Mouse (Mus musculus) olfactory bulb, adult 2 months (tissue): ENCODE data around the gene Uox. TPM values are rescaled to one million over a fixed set of nuclear protein-coding genes. Genes with fewer than 3 reads are reported as not detected.

Source experiments
- H3K27ac ChIP-seq: fragments of 200-500 bp; 2 replicates; pipeline ENCODE4 v1.5.1; 2012; ENCODE audit warnings: low read depth, low read length; ENCODE audit not compliant: insufficient read depth
- H3K4me1 ChIP-seq: fragments of 200-500 bp; 2 replicates; pipeline ENCODE4 v1.6.1; 2012; ENCODE audit warnings: low read length; ENCODE audit not compliant: control insufficient read depth, insufficient read depth
- H3K4me3 ChIP-seq: fragments of 200-500 bp; 2 replicates; pipeline ENCODE4 v1.5.1; 2012; ENCODE audit warnings: mild to moderate bottlenecking, low read depth, low read length, moderate library complexity; ENCODE audit not compliant: insufficient read depth
- CTCF ChIP-seq: fragments of 200-500 bp; IDR thresholded peaks from 2 replicates; pipeline ENCODE4 v1.5.1; 2012; ENCODE audit warnings: low read depth, mild to moderate bottlenecking, low read length, moderate library complexity; ENCODE audit not compliant: insufficient read depth
- POLR2A ChIP-seq: fragments of 200-500 bp; IDR thresholded peaks from 2 replicates; pipeline ENCODE4 v1.6.1; 2012; ENCODE audit warnings: mild to moderate bottlenecking, low read depth, low read length, moderate library complexity; ENCODE audit not compliant: insufficient read depth
- WGBS: fragments of 180-500 bp; shearing (Covaris S2); methylation state at CpG from one replicate; pipeline ENCODE4 v1.1.7; 2018; 5-methylcytosine and 5-hydroxymethylcytosine counted together
- polyA plus RNA-seq: library from polyadenylated mRNA; stranded (reverse); fragments of >200 nt; gene quantifications from 2 replicates; pipeline ENCODE4 v1.2.4, GENCODE M21; 2012; ENCODE audit warnings: low replicate concordance; ENCODE audit not compliant: missing spikeins, insufficient read depth, insufficient read length

Gene Uox
- polyA plus RNA-seq, 1 experiment: not detected

- Histone ChIP-seq H3K27ac (no peak overlapping the region), H3K4me1 (no peaks in the 10 kb centered on the region), H3K4me3 (no peak overlapping the region)
- TF ChIP-seq CTCF: no peak
- no peak for TF ChIP-seq POLR2A
- whole genome bisulfite sequencing: 71% methylated on average over 2 of the region's 2 CpGs
Measured at GRCm38 (mm10) chr3:146655111-146655577, 84.9 kb downstream of the Uox start.

DNA sequence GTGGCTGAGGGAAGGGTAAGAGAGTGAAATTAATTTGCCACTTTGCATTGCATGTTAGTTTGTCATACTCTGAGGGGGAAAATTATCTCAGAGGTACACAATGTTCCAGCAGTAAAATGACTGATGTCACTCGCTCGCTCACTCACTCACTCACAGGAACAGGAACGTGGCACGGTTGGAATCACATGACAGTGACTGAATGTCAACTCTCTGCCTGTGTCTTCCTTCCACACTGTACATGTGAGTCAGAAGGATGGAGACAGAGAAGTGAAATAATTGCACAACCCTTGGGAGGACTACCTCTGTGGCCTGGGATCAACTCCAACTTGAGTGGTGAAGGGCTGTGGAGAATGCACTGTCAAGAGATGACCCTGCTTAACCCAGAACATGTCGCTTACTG, 87.2 kb downstream of the Uox start:
- WGBS: 92% methylated on average over 5 of the region's 5 CpGs
- Histone ChIP-seq H3K4me1 (peaks cover 2% of the 10 kb centered on the region; the same call in 1 of the 2 replicates), H3K27ac (no peak overlapping the region), H3K4me3 (no peak overlapping the region)
- TF ChIP-seq CTCF: no peak
- no peak for TF ChIP-seq POLR2A

GRCm38 (mm10) chr3:146658061-146658639, 87.9 kb downstream of the Uox start:
- H3K4me1 ChIP-seq: peaks cover 2% of the 10 kb centered on the region; the same call in 1 of the 2 replicates
- no peak overlapping the region for H3K4me3 ChIP-seq
- 100% methylated on average over 1 of the region's 1 CpGs for WGBS
- TF ChIP-seq POLR2A (no peak), CTCF (no peak)
- no peak overlapping the region for H3K27ac ChIP-seq

DNA sequence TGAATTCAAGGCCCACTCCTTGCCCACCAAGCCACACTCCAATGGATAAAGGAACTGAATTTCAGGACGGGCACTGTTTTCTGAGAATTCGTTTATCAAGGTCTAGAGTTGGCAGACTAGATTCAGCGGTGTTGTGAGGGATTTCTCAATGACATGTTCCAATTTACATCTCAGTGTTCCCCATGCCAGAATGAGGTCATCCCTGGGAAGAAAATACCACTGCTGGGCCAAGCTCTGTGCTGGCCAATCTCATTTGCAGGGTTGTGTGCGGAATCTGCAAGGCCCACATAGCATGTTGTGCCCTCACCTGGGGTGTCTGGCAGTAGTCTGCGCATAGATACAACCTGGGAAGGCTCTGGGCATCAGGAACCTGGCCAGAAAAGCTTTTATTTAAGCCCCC, 89.1 kb downstream of the Uox start:
- TF ChIP-seq CTCF (no peak), POLR2A (no peak)
- peaks cover 2% of the 10 kb centered on the region; the same call in 1 of the 2 replicates for H3K4me1 ChIP-seq
- H3K4me3 ChIP-seq: no peak overlapping the region
- WGBS: 65% methylated on average over 5 of the region's 5 CpGs
- H3K27ac ChIP-seq: no peak overlapping the region

DNA sequence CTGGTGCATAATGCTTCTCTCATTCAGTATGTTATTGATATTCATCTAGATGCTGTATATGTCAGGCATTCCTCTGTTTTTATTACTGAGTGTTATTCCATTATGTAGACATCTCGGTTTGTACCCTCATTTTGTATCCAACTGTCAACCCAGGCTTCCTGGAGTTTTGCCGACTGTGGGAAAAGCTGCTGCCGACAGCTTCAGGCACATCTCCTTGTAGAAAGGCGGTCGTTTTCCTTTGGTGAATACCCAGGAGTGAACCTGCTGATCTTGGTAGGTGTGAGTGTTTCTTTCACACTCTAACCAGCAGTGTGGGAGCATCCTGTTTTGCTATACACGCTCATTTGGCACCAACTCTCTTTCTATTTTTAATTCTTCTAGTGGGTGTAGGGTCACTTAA, 90.8 kb downstream of the Uox start:
- Histone ChIP-seq H3K4me1 (peaks cover 2% of the 10 kb centered on the region; the same call in 1 of the 2 replicates), H3K27ac (no peak overlapping the region), H3K4me3 (no peak overlapping the region)
- no peak for TF ChIP-seq POLR2A
- no peak for TF ChIP-seq CTCF
- 26% methylated on average over 6 of the region's 6 CpGs for WGBS

DNA sequence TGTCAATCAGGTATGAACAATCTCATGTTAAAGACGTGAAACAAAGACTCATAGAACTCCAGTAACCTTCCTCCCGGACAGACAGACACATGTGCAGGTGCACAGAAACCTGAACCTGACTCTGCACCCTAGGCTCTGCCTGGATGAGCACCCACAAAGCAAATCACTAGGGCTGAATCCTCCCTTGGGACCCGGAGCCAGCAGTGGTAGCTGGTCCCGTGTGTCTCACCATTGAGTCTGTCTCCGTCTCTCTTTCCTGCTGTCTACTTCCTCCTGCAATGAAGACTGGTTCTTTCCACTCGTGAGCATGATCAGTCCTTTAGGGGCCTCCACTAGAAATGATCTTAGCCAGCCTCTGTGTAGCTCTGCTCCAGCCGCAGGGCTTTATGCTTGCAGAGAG, 91.7 kb downstream of the Uox start:
- TF ChIP-seq POLR2A (no peak), CTCF (no peak)
- H3K4me3 ChIP-seq: no peak overlapping the region
- peaks cover 2% of the 10 kb centered on the region; the same call in 1 of the 2 replicates for H3K4me1 ChIP-seq
- no peak overlapping the region for H3K27ac ChIP-seq
- 78% methylated on average over 7 of the region's 7 CpGs for WGBS

GRCm38 (mm10) chr3:146671121-146671520, 100.9 kb downstream of the Uox start:
- WGBS: 77% methylated on average over 2 of the region's 2 CpGs
- H3K27ac ChIP-seq: no peak overlapping the region

DNA sequence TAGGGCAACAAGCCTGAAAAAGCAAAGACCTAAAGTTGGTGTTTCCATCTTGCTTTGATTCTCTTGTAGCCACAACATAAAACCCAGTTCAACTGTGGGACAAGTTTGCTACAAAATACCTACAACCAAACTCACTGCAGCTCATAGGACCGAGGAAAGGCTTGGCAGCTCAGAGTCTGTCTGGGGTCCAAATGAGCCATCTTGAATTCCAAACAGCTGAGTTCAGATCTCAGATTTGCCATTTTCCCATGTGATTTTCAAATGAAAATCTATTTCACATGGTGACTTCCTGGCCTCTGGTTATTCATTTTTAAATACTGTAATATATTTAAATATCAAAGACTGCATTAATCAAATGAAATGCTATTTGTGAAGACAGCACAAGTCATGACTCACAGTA, 104.9 kb downstream of the Uox start:
- no peak overlapping the region for H3K4me3 ChIP-seq
- H3K4me1 ChIP-seq: no peaks in the 10 kb centered on the region
- TF ChIP-seq CTCF (no peak), POLR2A (no peak)
- H3K27ac ChIP-seq: no peak overlapping the region
- WGBS: 91% methylated on average over 1 of the region's 1 CpGs

More at GRCm38 (mm10) chr3:146671121-146671520, 100.9 kb downstream of the Uox start:
- TF ChIP-seq CTCF (no peak), POLR2A (no peak)
- no peaks in the 10 kb centered on the region for H3K4me1 ChIP-seq
- H3K4me3 ChIP-seq: no peak overlapping the region

- WGBS: 93% methylated on average over 4 of the region's 4 CpGs
- no peak for TF ChIP-seq POLR2A
- TF ChIP-seq CTCF: no peak
- no peak overlapping the region for H3K4me3 ChIP-seq
- H3K27ac ChIP-seq: no peak overlapping the region
- H3K4me1 ChIP-seq: no peaks in the 10 kb centered on the region
Measured at GRCm38 (mm10) chr3:146676193-146676592, 106.0 kb downstream of the Uox start.
